Mouse (Mus musculus): Measurements from ENCODE around the gene Afg1l.

Afg1l gene

DNA sequence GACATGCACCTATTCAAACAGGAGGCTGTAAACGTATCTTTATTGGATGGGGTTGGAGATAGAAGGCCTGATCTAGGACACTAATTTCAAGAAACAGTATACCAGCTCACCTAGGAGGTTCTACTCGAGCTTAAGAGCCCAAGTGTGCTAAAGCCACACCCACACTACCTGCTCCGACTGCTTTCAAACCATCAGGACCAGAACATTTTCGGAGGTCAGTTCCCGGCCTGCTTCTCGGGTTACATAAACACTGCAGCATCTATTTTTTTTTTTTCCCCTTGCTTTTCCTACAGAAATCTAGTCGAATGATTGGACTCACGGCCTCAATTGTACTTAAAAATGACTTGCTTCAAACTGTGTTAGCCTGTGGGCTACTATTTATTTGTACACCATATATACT is 214.7 kb downstream of the Afg1l start:
- no peak for DNase-seq
